Mouse (Mus musculus) hindbrain, embryonic 10.5 days (tissue): Measurements from ENCODE around the gene Gm17359. TPM values are rescaled to one million over a fixed set of nuclear protein-coding genes. Genes with fewer than 3 reads are reported as not detected.

Experiments used
- DNase-seq: peaks from one replicate; pipeline ENCODE4 v3.0.0-alpha.2; 2017; ENCODE audit warnings: low spot score
- H3K27ac ChIP-seq: fragments of 300-500 bp; sonication (generic); 2 replicates; pipeline ENCODE4 v1.5.1; 2016; ENCODE audit warnings: mild to moderate bottlenecking, moderate library complexity
- H3K27me3 ChIP-seq: fragments of 300-500 bp; sonication (generic); 2 replicates; pipeline ENCODE4 v1.6.1; 2016; ENCODE audit warnings: mild to moderate bottlenecking; ENCODE audit not compliant: poor library complexity, insufficient read depth, severe bottlenecking
- H3K36me3 ChIP-seq: fragments of 300-500 bp; sonication (generic); 2 replicates; pipeline ENCODE4 v1.6.1; 2016; ENCODE audit warnings: mild to moderate bottlenecking, moderate library complexity
- H3K4me1 ChIP-seq: fragments of 300-500 bp; sonication (generic); replicated peaks from 2 replicates; pipeline ENCODE4 v1.6.1; 2016; ENCODE audit warnings: mild to moderate bottlenecking
- H3K4me3 ChIP-seq: fragments of 300-500 bp; sonication (generic); 2 replicates; pipeline ENCODE4 v1.5.1; 2016; ENCODE audit warnings: mild to moderate bottlenecking, moderate library complexity
- H3K9me3 ChIP-seq: fragments of 300-500 bp; sonication (generic); 2 replicates; pipeline ENCODE4 v1.6.1; 2016; ENCODE audit warnings: mild to moderate bottlenecking, moderate library complexity
- WGBS: fragments of 180-500 bp; shearing (Covaris S2); methylation state at CpG from one replicate; pipeline ENCODE4 v1.1.7; 2016; 5-methylcytosine and 5-hydroxymethylcytosine counted together
- polyA plus RNA-seq: library from polyadenylated mRNA; unstranded; fragments of >200 nt; fragmentation: Nextera tagmentation; extraction: Ambion mirVana; gene quantifications from 2 replicates; pipeline ENCODE4 v1.2.1, GENCODE M21; 2016

Gene Gm17359
- polyA plus RNA-seq, 1 experiment from 2014 or later: not detected

DNA sequence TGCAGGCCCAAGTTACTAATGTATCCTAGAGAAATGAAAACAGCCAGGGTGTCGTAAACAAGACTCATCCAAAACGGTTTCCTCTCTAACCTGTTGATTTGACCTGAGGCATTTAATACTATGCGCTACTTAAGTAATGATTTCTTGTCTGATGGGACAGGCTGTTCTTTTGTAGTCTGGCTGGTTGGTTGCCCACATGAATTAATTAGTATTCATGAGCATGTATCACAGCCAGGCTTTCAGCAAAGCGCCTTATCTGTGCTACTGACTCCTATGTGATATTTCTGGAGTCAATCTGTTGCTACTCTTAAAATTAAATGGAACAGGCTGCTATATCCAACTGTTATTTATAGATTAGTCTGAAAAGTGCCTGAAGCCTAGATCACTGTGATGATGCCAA is 138.4 kb downstream of the Gm17359 start:
- DNase-seq: no peak
- Histone ChIP-seq H3K9me3 (no peaks in the 10 kb centered on the region), H3K4me3 (no peak overlapping the region), H3K4me1 (peaks cover 10% of the 10 kb centered on the region), H3K36me3 (peaks cover 57% of the 10 kb centered on the region), H3K27ac (no peak overlapping the region), H3K27me3 (no peaks in the 10 kb centered on the region)
- WGBS: 70% methylated on average over 4 of the region's 4 CpGs

DNA sequence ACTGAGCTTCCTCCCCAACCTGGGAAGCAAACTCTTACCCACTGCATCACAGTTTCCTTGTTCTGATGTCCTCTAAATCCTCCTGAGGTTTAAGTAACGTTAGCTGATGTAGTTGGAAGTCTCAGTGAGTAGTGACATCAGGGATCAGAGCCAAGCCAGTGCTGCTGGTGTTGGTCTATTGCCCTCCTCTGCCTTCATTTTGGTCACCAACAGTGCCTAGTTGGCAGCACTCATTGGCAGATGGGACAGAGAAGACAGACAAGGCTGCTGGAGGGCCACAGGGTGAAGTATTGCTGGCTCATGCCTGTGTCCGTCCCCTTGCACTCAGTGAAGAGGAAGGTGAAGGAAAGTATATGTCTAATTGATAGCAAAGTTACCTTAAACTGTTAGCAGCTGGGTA is 139.5 kb downstream of the Gm17359 start:
- Histone ChIP-seq H3K27me3 (no peaks in the 10 kb centered on the region), H3K4me1 (peaks cover 13% of the 10 kb centered on the region), H3K9me3 (no peaks in the 10 kb centered on the region), H3K36me3 (peaks cover 65% of the 10 kb centered on the region), H3K4me3 (no peak overlapping the region), H3K27ac (no peak overlapping the region)
- DNase-seq: no peak
- WGBS: 85% methylated on average over 2 of the region's 2 CpGs

DNA sequence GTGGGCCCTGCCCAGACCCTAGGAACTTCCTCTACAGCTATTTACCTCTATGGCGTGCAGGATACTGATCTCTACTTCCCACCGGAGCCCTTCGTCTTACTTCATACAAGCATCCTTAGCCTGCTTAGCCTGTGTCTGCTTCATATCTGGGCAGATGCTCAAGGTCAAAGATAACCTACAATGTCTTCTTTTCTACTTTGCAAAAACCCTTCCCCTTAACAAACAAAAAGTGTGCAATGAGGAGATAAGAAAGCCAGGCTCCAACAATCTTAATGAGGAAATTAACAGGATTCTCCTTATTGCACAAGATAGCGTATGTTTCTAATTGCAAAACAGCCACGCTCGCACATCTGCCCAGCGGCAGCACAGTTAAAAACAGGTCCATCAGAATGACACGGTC is 141.9 kb downstream of the Gm17359 start:
- Histone ChIP-seq H3K27ac (no peak overlapping the region), H3K4me1 (peaks cover 16% of the 10 kb centered on the region), H3K36me3 (peaks cover 69% of the 10 kb centered on the region), H3K4me3 (no peak overlapping the region), H3K27me3 (no peaks in the 10 kb centered on the region), H3K9me3 (peaks cover 3% of the 10 kb centered on the region)
- WGBS: 94% methylated on average over 8 of the region's 8 CpGs
- DNase-seq: no peak

DNA sequence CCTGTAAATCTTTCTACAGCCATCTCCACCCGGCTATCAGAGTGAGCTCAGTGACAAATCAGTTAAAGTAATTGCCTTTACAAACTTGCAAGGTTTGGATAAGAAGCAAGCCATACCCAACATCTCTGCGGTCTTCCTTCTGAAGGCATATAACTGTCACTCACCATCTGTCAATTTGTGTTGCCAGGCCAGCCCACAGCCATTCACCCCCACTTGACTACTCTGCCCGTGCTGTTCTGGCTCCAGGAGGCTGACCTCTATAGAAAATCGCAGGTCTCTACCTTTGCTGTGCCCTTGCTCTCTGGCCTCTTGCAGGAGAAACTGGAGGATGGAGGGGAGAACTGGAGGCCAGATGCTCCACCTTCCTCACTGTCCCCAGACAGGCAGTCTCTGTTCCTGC is 142.4 kb downstream of the Gm17359 start:
- no peak for DNase-seq
- WGBS: 84% methylated on average over 4 of the region's 4 CpGs
- no peak overlapping the region for H3K27ac ChIP-seq
- H3K4me1 ChIP-seq: peaks cover 16% of the 10 kb centered on the region
- no peak overlapping the region for H3K4me3 ChIP-seq
- no peaks in the 10 kb centered on the region for H3K27me3 ChIP-seq
- peaks cover 70% of the 10 kb centered on the region for H3K36me3 ChIP-seq
- H3K9me3 ChIP-seq: peaks cover 7% of the 10 kb centered on the region

GRCm38 (mm10) chr3:79484286-79485063 is 148.0 kb downstream of the Gm17359 start:
- no peaks in the 10 kb centered on the region for H3K27me3 ChIP-seq
- no peak overlapping the region for H3K4me3 ChIP-seq
- WGBS: 87% methylated on average over 16 of the region's 16 CpGs
- H3K27ac ChIP-seq: no peak overlapping the region
- H3K4me1 ChIP-seq: peaks cover 5% of the 10 kb centered on the region; the same call in 1 of the 2 replicates
- H3K9me3 ChIP-seq: peaks cover 7% of the 10 kb centered on the region
- peaks cover 92% of the 10 kb centered on the region for H3K36me3 ChIP-seq
- no peak for DNase-seq

- no peak for DNase-seq
- Histone ChIP-seq H3K9me3 (peaks cover 7% of the 10 kb centered on the region), H3K36me3 (peaks cover 90% of the 10 kb centered on the region), H3K4me3 (no peak overlapping the region), H3K27ac (no peak overlapping the region), H3K27me3 (no peaks in the 10 kb centered on the region), H3K4me1 (no peaks in the 10 kb centered on the region)
- 94% methylated on average over 7 of the region's 7 CpGs for WGBS
Measured at GRCm38 (mm10) chr3:79488025-79488424, 151.6 kb downstream of the Gm17359 start.

DNA sequence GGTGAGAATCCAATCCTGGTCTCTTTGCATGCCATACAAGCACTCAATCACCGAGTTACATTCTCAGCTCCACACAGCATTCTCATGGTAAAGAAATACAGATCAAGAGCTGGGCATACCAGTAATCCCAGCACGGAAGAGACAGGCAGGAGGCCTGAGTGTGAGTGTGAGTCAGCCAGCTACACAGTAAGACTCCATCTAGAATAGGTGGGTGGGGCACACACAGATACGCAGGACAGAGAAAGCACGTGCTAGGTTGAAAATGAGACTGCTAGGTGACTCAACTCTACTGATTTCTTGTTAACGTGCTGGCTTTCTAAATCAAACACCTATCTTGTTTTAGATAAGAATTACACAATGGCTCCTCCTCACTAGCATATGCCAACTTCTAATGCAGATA is 153.6 kb downstream of the Gm17359 start:
- no peak overlapping the region for H3K4me3 ChIP-seq
- H3K4me1 ChIP-seq: no peaks in the 10 kb centered on the region
- H3K9me3 ChIP-seq: no peaks in the 10 kb centered on the region
- DNase-seq: no peak
- peaks cover 79% of the 10 kb centered on the region for H3K36me3 ChIP-seq
- no peak overlapping the region for H3K27ac ChIP-seq
- no peaks in the 10 kb centered on the region for H3K27me3 ChIP-seq
- WGBS: 95% methylated on average over 5 of the region's 5 CpGs

- no peaks in the 10 kb centered on the region for H3K9me3 ChIP-seq
- H3K4me3 ChIP-seq: no peak overlapping the region
- no peaks in the 10 kb centered on the region for H3K27me3 ChIP-seq
- no peak for DNase-seq
- H3K36me3 ChIP-seq: peaks cover 68% of the 10 kb centered on the region
- H3K27ac ChIP-seq: no peak overlapping the region
- no peaks in the 10 kb centered on the region for H3K4me1 ChIP-seq
- 83% methylated on average over 3 of the region's 3 CpGs for WGBS
Measured at GRCm38 (mm10) chr3:79491614-79492013, 155.2 kb downstream of the Gm17359 start.

- Histone ChIP-seq H3K36me3 (peaks cover 54% of the 10 kb centered on the region), H3K27ac (no peak overlapping the region), H3K27me3 (no peaks in the 10 kb centered on the region), H3K4me3 (no peak overlapping the region), H3K4me1 (no peaks in the 10 kb centered on the region), H3K9me3 (no peaks in the 10 kb centered on the region)
- DNase-seq: no peak
- 97% methylated on average over 10 of the region's 10 CpGs for WGBS
Measured at GRCm38 (mm10) chr3:79493064-79493463, 156.6 kb downstream of the Gm17359 start.

GRCm38 (mm10) chr3:79494028-79494427 is 157.6 kb downstream of the Gm17359 start:
- no peaks in the 10 kb centered on the region for H3K9me3 ChIP-seq
- no peaks in the 10 kb centered on the region for H3K4me1 ChIP-seq
- WGBS: 92% methylated on average over 8 of the region's 8 CpGs
- peaks cover 51% of the 10 kb centered on the region for H3K36me3 ChIP-seq
- no peak overlapping the region for H3K4me3 ChIP-seq
- DNase-seq: no peak
- H3K27me3 ChIP-seq: no peaks in the 10 kb centered on the region
- H3K27ac ChIP-seq: no peak overlapping the region

- no peak for DNase-seq
- 84% methylated on average over 7 of the region's 7 CpGs for WGBS
- Histone ChIP-seq H3K4me1 (peaks cover 4% of the 10 kb centered on the region), H3K4me3 (no peak overlapping the region), H3K9me3 (no peaks in the 10 kb centered on the region), H3K27me3 (no peaks in the 10 kb centered on the region), H3K27ac (no peak overlapping the region), H3K36me3 (peaks cover 56% of the 10 kb centered on the region)
Measured at GRCm38 (mm10) chr3:79495151-79495550, 158.7 kb downstream of the Gm17359 start.

GRCm38 (mm10) chr3:79496668-79497067 is 160.2 kb downstream of the Gm17359 start:
- 83% methylated on average over 6 of the region's 6 CpGs for WGBS
- peaks cover 59% of the 10 kb centered on the region for H3K36me3 ChIP-seq
- H3K9me3 ChIP-seq: no peaks in the 10 kb centered on the region; the same call in 1 of the 2 replicates
- DNase-seq: no peak
- no peak overlapping the region for H3K4me3 ChIP-seq
- peaks cover 8% of the 10 kb centered on the region for H3K4me1 ChIP-seq
- no peak overlapping the region for H3K27ac ChIP-seq
- no peaks in the 10 kb centered on the region for H3K27me3 ChIP-seq

DNA sequence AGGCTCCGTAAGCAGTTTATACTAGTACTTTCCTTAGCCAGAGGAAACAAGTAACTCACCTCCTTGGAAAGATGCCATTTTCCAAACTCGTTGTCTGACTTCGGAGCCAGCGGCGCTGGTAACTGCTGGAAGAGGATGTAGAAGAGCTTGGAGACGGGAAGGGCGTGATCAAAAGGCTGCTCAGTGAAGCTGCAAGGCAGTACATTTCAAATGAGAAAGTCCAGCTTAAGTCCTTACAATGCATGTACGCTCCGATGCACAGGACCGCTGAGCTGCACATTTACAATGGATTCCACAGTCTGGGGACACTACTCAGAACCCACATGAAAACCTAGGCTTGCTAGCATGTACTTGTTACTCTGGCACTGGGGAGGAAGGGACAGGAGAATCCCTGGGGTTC is 163.8 kb downstream of the Gm17359 start:
- peak overlapping the region; percentile 50 for H3K27ac ChIP-seq
- H3K9me3 ChIP-seq: no peaks in the 10 kb centered on the region; the same call in 1 of the 2 replicates
- peaks cover 8% of the 10 kb centered on the region for H3K4me1 ChIP-seq
- no peaks in the 10 kb centered on the region for H3K27me3 ChIP-seq
- H3K4me3 ChIP-seq: no peak overlapping the region
- peak; percentile 32 for DNase-seq
- peaks cover 53% of the 10 kb centered on the region for H3K36me3 ChIP-seq
- 59% methylated on average over 10 of the region's 10 CpGs for WGBS
